Mouse (Mus musculus): Measurements from ENCODE around the gene Mrpl48. TPM values are rescaled to one million over a fixed set of nuclear protein-coding genes. Genes with fewer than 3 reads are reported as not detected.

Mrpl48 gene
- polyA plus RNA-seq, 1 experiment = 30.7 TPM

GRCm38 (mm10) chr7:100557241-100557640, 50.9 kb downstream of the Mrpl48 start:
- H3ac ChIP-seq (ENCODE audit: control insufficient read depth, insufficient read length, low read depth) = no peak overlapping the region
- no peaks in the 10 kb centered on the region for H3K36me3 ChIP-seq (ENCODE audit: control insufficient read depth, insufficient read depth)
- TF ChIP-seq CTCF (IDR thresholded peaks at IDR 0.05; ENCODE audit: control insufficient read depth, insufficient read depth, insufficient read length) (no peak), MAX (IDR thresholded peaks at IDR 0.05) (no peak), MYOG (IDR thresholded peaks at IDR 0.05; ENCODE audit: control insufficient read depth, extremely low read depth, insufficient read length) (no peak)
- no peaks in the 10 kb centered on the region for H3K27me3 ChIP-seq (ENCODE audit: control insufficient read depth, insufficient read depth, insufficient read length)
- no peaks in the 10 kb centered on the region for H3K79me3 ChIP-seq (ENCODE audit: low read depth)
- H3K79me2 ChIP-seq (ENCODE audit: control insufficient read depth, insufficient read depth) = no peaks in the 10 kb centered on the region
- H3K4me3 ChIP-seq (ENCODE audit: insufficient read depth, poor library complexity, severe bottlenecking) = no peak overlapping the region

DNA sequence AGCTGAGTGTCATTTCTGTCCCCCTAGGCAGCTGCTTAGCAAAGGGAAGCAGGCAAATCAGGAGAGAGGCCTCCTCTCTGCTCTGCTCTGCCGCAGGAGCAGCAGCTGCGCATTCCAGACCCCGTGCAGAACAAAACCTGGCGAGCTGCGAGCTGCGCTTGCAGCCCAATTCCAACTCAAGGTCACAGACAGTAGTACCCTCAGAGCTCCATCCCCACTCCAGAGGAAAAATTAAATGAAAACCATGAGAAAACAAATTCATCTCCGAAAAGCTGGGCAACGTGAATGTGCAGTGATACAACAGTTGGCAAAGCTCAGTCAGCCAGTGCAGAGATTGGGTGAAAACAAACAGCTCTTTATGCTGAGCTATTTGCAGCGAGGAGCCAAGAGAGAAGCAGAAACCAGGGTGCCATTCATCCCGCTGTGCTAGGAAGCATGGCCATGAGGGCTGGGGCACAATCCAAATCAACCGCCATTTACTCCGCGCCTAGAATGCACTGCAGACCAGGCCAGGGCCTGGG, 52.6 kb downstream of the Mrpl48 start:
- TF ChIP-seq CTCF (IDR thresholded peaks at IDR 0.05; ENCODE audit: control insufficient read depth, insufficient read depth, insufficient read length) (no peak), MYOD1 (IDR thresholded peaks at IDR 0.05; ENCODE audit: control insufficient read depth, insufficient read length, low read depth) (no peak), FOSL1 (IDR thresholded peaks at IDR 0.05; ENCODE audit: insufficient read depth, low read length, poor library complexity, severe bottlenecking) (no peak), MAX (IDR thresholded peaks at IDR 0.05) (no peak), MYOG (IDR thresholded peaks at IDR 0.05; ENCODE audit: control insufficient read depth, extremely low read depth, insufficient read length) (no peak), USF1 (IDR thresholded peaks at IDR 0.05; ENCODE audit: low read depth) (no peak), CEBPB (IDR thresholded peaks at IDR 0.05; ENCODE audit: low read depth) (no peak)
- H3K27me3 ChIP-seq (ENCODE audit: control insufficient read depth, insufficient read depth, insufficient read length) = no peaks in the 10 kb centered on the region
- H3K79me3 ChIP-seq (ENCODE audit: low read depth) = no peaks in the 10 kb centered on the region
- no peaks in the 10 kb centered on the region for H3K36me3 ChIP-seq (ENCODE audit: control insufficient read depth, insufficient read depth)
- H3K4me3 ChIP-seq (ENCODE audit: insufficient read depth, poor library complexity, severe bottlenecking) = no peak overlapping the region
- no peak overlapping the region for H3ac ChIP-seq (ENCODE audit: control insufficient read depth, insufficient read length, low read depth)
- H3K79me2 ChIP-seq (ENCODE audit: control insufficient read depth, insufficient read depth) = no peaks in the 10 kb centered on the region

- Histone ChIP-seq H3K4me3 (ENCODE audit: insufficient read depth, poor library complexity, severe bottlenecking) (no peak overlapping the region), H3K79me3 (ENCODE audit: low read depth) (no peaks in the 10 kb centered on the region), H3ac (ENCODE audit: control insufficient read depth, insufficient read length, low read depth) (no peak overlapping the region), H3K27me3 (ENCODE audit: control insufficient read depth, insufficient read depth, insufficient read length) (no peaks in the 10 kb centered on the region), H3K36me3 (ENCODE audit: control insufficient read depth, insufficient read depth) (no peaks in the 10 kb centered on the region), H3K79me2 (ENCODE audit: control insufficient read depth, insufficient read depth) (no peaks in the 10 kb centered on the region)
- no peak for TF ChIP-seq CEBPB (IDR thresholded peaks at IDR 0.05; ENCODE audit: low read depth)
- TF ChIP-seq CTCF (IDR thresholded peaks at IDR 0.05; ENCODE audit: control insufficient read depth, insufficient read depth, insufficient read length) = no peak
- no peak for TF ChIP-seq MAX (IDR thresholded peaks at IDR 0.05)
- TF ChIP-seq USF1 (IDR thresholded peaks at IDR 0.05; ENCODE audit: low read depth) = no peak
- no peak for TF ChIP-seq MYOD1 (IDR thresholded peaks at IDR 0.05; ENCODE audit: control insufficient read depth, insufficient read length, low read depth)
- no peak for TF ChIP-seq MYOG (IDR thresholded peaks at IDR 0.05; ENCODE audit: control insufficient read depth, extremely low read depth, insufficient read length)
- TF ChIP-seq FOSL1 (IDR thresholded peaks at IDR 0.05; ENCODE audit: insufficient read depth, low read length, poor library complexity, severe bottlenecking) = no peak
These were observed 53.2 kb downstream of the Mrpl48 start for GRCm38 (mm10) chr7:100554939-100555338.

- Histone ChIP-seq H3K36me3 (ENCODE audit: control insufficient read depth, insufficient read depth) (no peaks in the 10 kb centered on the region), H3K79me2 (ENCODE audit: control insufficient read depth, insufficient read depth) (no peaks in the 10 kb centered on the region), H3K79me3 (ENCODE audit: low read depth) (no peaks in the 10 kb centered on the region), H3K27me3 (ENCODE audit: control insufficient read depth, insufficient read depth, insufficient read length) (no peaks in the 10 kb centered on the region), H3ac (ENCODE audit: control insufficient read depth, insufficient read length, low read depth) (no peak overlapping the region), H3K4me3 (ENCODE audit: insufficient read depth, poor library complexity, severe bottlenecking) (no peak overlapping the region)
- TF ChIP-seq MYOG (IDR thresholded peaks at IDR 0.05; ENCODE audit: control insufficient read depth, extremely low read depth, insufficient read length) = no peak
- no peak for TF ChIP-seq USF1 (IDR thresholded peaks at IDR 0.05; ENCODE audit: low read depth)
- no peak for TF ChIP-seq MAX (IDR thresholded peaks at IDR 0.05)
- TF ChIP-seq CTCF (IDR thresholded peaks at IDR 0.05; ENCODE audit: control insufficient read depth, insufficient read depth, insufficient read length) = no peak
- TF ChIP-seq CEBPB (IDR thresholded peaks at IDR 0.05; ENCODE audit: low read depth) = no peak
- TF ChIP-seq MYOD1 (IDR thresholded peaks at IDR 0.05; ENCODE audit: control insufficient read depth, insufficient read length, low read depth) = no peak
- no peak for TF ChIP-seq FOSL1 (IDR thresholded peaks at IDR 0.05; ENCODE audit: insufficient read depth, low read length, poor library complexity, severe bottlenecking)
These were observed 57.6 kb downstream of the Mrpl48 start for GRCm38 (mm10) chr7:100550338-100551007.

GRCm38 (mm10) chr7:100549796-100550195, 58.3 kb downstream of the Mrpl48 start:
- Histone ChIP-seq H3K27me3 (ENCODE audit: control insufficient read depth, insufficient read depth, insufficient read length) (no peaks in the 10 kb centered on the region), H3K4me3 (ENCODE audit: insufficient read depth, poor library complexity, severe bottlenecking) (no peak overlapping the region), H3K79me3 (ENCODE audit: low read depth) (no peaks in the 10 kb centered on the region), H3K36me3 (ENCODE audit: control insufficient read depth, insufficient read depth) (no peaks in the 10 kb centered on the region), H3ac (ENCODE audit: control insufficient read depth, insufficient read length, low read depth) (no peak overlapping the region), H3K79me2 (ENCODE audit: control insufficient read depth, insufficient read depth) (no peaks in the 10 kb centered on the region)
- TF ChIP-seq CTCF (IDR thresholded peaks at IDR 0.05; ENCODE audit: control insufficient read depth, insufficient read depth, insufficient read length) (no peak), CEBPB (IDR thresholded peaks at IDR 0.05; ENCODE audit: low read depth) (no peak), MAX (IDR thresholded peaks at IDR 0.05) (no peak), FOSL1 (IDR thresholded peaks at IDR 0.05; ENCODE audit: insufficient read depth, low read length, poor library complexity, severe bottlenecking) (no peak), MYOG (IDR thresholded peaks at IDR 0.05; ENCODE audit: control insufficient read depth, extremely low read depth, insufficient read length) (no peak), USF1 (IDR thresholded peaks at IDR 0.05; ENCODE audit: low read depth) (no peak), MYOD1 (IDR thresholded peaks at IDR 0.05; ENCODE audit: control insufficient read depth, insufficient read length, low read depth) (no peak)

Data from C2C12 (cell line).